Mouse (Mus musculus) MEL (cell line): Measurements from ENCODE around the gene Plek.

Source experiments
- CTCF ChIP-seq, 3 experiments: IDR thresholded peaks in 2 of 3; conservative IDR thresholded peaks in 1 of 3; 2 replicates each; pipeline ENCODE4 v1.5.1; 2011 to 2012; ENCODE audit warnings: low read length in 3 of 3, low read depth in 2 of 3, mild to moderate bottlenecking in 2 of 3, improper control_type of control experiment in 1 of 3, inconsistent platforms in 1 of 3, mixed read lengths in 1 of 3, moderate library complexity in 1 of 3; ENCODE audit not compliant: control insufficient read depth in 1 of 3, insufficient read depth in 1 of 3, poor library complexity in 1 of 3, severe bottlenecking in 1 of 3
- EP300 ChIP-seq, 2 experiments: IDR thresholded peaks; 2 replicates each; pipeline ENCODE4 v1.6.1; 2011; ENCODE audit warnings: improper control_type of control experiment in 2 of 2, low read length in 2 of 2, low read depth in 1 of 2, mild to moderate bottlenecking in 1 of 2
- MAX ChIP-seq: IDR thresholded peaks from 2 replicates; pipeline ENCODE4 v1.6.1; 2011; ENCODE audit warnings: low read length, improper control_type of control experiment
- MAZ ChIP-seq: IDR thresholded peaks from 2 replicates; pipeline ENCODE4 v1.6.1; 2012; ENCODE audit warnings: low read depth, mild to moderate bottlenecking, inconsistent platforms, low read length, improper control_type of control experiment
- MEF2A ChIP-seq: IDR thresholded peaks from 2 replicates; pipeline ENCODE4 v1.6.1; 2014; ENCODE audit warnings: low read depth, mild to moderate bottlenecking, inconsistent platforms, low read length, improper control_type of control experiment; ENCODE audit not compliant: poor library complexity, insufficient replicate concordance, severe bottlenecking; ENCODE audit errors: extremely low read depth
- NELFE ChIP-seq: IDR thresholded peaks from 2 replicates; pipeline ENCODE4 v1.6.1; 2011; ENCODE audit warnings: low read depth, low read length, improper control_type of control experiment
- RCOR1 ChIP-seq: IDR thresholded peaks from 2 replicates; pipeline ENCODE4 v1.6.1; 2012; ENCODE audit warnings: low read depth, mild to moderate bottlenecking, inconsistent platforms, low read length, improper control_type of control experiment
- SIN3A ChIP-seq: IDR thresholded peaks from 2 replicates; pipeline ENCODE4 v1.6.1; 2012; ENCODE audit warnings: low read length, improper control_type of control experiment, inconsistent platforms
- TCF12 ChIP-seq: IDR thresholded peaks from 2 replicates; pipeline ENCODE4 v1.6.1; 2014; ENCODE audit warnings: low read depth, mild to moderate bottlenecking, inconsistent platforms, low read length, improper control_type of control experiment, moderate library complexity
- USF2 ChIP-seq, 2 experiments: IDR thresholded peaks; 2 replicates each; pipeline ENCODE4 v1.6.1; 2011 to 2012; ENCODE audit warnings: improper control_type of control experiment in 2 of 2, low read length in 2 of 2, borderline replicate concordance in 1 of 2, inconsistent platforms in 1 of 2, low read depth in 1 of 2, mild to moderate bottlenecking in 1 of 2; ENCODE audit not compliant: insufficient read depth in 1 of 2
- ZKSCAN1 ChIP-seq: IDR thresholded peaks from 2 replicates; pipeline ENCODE4 v1.6.1; 2012; ENCODE audit warnings: low read depth, mild to moderate bottlenecking, inconsistent platforms, low read length, improper control_type of control experiment, moderate library complexity
- ZMIZ1 ChIP-seq: IDR thresholded peaks from 2 replicates; pipeline ENCODE4 v1.6.1; 2012; ENCODE audit warnings: low read depth, mild to moderate bottlenecking, inconsistent platforms, low read length, improper control_type of control experiment, moderate library complexity

DNA sequence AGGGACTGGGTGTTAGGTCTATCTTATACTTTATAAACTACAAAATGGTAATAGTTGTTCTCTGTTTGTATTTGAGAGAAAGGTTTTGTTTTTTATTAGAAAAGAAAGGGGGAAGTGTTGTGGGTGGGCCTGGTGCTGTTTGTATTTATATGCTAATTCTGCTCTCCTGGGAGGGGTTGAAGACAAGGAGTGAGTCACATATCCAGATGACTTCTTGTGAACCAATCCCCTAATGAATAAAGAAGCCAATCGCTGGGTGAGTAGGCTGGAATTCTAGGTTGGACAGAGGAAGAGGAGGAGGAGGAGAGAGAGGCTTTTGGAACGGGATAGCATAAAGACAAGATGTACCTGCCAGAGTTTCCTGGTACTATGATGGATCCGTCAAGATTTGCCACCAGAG lies 29.9 kb upstream of the Plek start:
- TF ChIP-seq CTCF (IDR thresholded peaks at IDR 0.05 in 2 of 3, conservative IDR thresholded peaks at IDR 0.05 in 1 of 3; ENCODE audit: control insufficient read depth in 1 of 3, insufficient read depth in 1 of 3, low read depth in 2 of 3, low read length in 3 of 3, poor library complexity in 1 of 3, severe bottlenecking in 1 of 3) (no peak), ZMIZ1 (no peak), EP300 (IDR thresholded peaks at IDR 0.05; ENCODE audit: low read depth in 1 of 2, low read length in 2 of 2) (no peak), MEF2A (no peak), NELFE (no peak), TCF12 (no peak), MAZ (no peak), ZKSCAN1 (no peak), USF2 (IDR thresholded peaks at IDR 0.05; ENCODE audit: borderline replicate concordance in 1 of 2, insufficient read depth in 1 of 2, low read depth in 1 of 2, low read length in 2 of 2) (no peak), RCOR1 (no peak), SIN3A (no peak), MAX (no peak)
